Mouse (Mus musculus) T-helper 2 cell (primary cell): Measurements from ENCODE around the gene Bloc1s2.

Experiments
- in situ Hi-C: fragments of 300-600 bp; cut with MboI, MseI; formaldehyde crosslinking; loops from one replicate; pipeline ENCODE4 v1.15.1; 2025; ENCODE audit warnings: high pct_unique_total_duplicates

Bloc1s2 gene

DNA sequence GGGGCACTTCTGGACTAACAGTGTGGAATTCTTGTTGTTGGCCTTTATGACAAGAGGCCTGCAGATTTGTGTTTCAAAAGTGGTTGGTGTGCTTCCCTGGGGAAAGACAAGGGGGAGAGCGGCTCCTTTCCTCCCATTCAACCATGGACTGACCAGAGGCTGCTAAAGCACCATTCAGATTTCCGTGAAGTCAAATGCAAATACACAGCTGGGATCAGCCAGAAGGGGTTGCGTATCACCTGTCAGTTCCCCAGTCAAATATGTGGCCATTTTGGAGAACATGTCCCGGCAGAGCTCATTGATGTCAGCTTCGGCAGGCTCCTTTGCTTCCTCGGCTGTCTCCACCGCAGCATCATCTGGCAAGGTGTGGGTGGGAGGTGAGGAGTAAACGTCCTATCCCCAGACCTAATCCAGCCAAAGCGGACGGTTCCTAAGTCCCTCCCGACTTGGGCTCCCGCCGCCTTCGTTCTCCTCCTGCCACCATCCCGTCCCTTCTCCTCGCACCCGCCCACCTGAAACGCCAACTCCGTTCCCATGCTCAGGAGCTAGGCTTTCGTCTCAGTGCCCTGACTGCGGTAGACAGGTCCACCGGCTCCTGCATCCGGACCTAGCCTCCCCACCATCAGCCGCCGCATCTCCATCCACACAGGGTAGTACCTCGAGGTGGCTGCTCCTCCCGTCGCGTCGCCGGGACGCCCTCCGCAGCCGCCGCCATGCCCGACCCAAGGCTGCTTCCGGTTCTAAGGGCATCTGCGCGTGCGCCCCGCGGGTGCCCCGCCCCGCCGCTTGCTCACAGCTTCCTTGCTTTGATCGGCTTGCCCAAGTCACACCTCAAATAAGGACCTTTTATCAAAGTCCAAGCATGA is at the start of gene Bloc1s2:
Bloc1s2 (minus strand) TSS at position 745 of the 866 bp plus-strand sequence.
- in situ Hi-C loops: no loop called here

DNA sequence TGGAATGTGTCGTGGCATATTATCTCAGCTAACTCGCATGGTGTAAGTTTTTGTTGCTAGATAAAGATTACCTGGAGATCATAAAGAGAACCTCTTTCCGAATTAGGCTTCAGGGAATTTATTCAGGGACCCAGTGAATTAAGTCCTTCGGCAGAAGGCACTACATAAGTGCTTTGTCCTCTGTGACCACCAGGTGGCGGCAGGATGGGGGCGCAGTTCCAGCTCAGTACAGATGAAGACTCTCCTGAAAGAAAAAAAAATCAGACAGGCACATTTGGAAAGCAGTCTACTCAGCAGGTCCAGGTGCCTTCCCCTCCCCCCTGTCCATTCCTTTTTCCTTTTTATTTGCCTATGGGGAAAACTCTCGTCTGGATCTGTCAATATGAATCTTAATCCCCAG is 48.9 kb upstream of the Bloc1s2 start:
- in situ Hi-C loops: loop anchor here (5.0 to 25.0 kb wide), 2 partner anchors 102 to 717 kb away; no protein-coding TSS in a partner anchor

- in situ Hi-C loops: loop anchor here (5.0 to 25.0 kb wide), 2 partner anchors 33 to 718 kb away; no protein-coding TSS in a partner anchor
Measured at GRCm38 (mm10) chr19:44193906-44194305, 47.7 kb upstream of the Bloc1s2 start.

GRCm38 (mm10) chr19:44192342-44192741 is 46.1 kb upstream of the Bloc1s2 start, which contains the start of gene Pkd2l1:
Gene Pkd2l1 (minus strand): TSS chr19:44192442.
- in situ Hi-C loops: loop anchor here (5.0 to 25.0 kb wide), 2 partner anchors 35 to 720 kb away; no protein-coding TSS in a partner anchor

DNA sequence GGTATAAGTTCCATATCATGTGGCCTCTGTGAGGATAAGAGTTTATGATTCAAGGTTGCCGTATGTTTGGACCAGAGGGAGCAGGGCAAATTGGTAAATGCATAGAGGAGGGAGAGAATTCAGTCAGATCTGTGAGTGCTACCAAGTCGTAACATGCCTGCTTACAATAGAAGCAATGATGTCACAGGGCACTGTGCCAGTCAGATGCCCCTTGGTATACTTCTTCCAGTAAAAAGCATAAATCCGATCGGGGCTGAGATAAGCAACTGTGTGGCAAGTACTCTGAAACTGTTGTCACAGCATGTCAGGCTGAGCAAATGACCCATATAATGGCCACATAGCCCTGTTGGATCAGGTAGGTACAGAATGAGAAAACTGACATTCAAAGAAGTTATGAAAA is 42.8 kb upstream of the Bloc1s2 start:
- in situ Hi-C loops: loop anchor here (25.0 kb wide), 1 partner anchor 723 kb away; no protein-coding TSS in a partner anchor

DNA sequence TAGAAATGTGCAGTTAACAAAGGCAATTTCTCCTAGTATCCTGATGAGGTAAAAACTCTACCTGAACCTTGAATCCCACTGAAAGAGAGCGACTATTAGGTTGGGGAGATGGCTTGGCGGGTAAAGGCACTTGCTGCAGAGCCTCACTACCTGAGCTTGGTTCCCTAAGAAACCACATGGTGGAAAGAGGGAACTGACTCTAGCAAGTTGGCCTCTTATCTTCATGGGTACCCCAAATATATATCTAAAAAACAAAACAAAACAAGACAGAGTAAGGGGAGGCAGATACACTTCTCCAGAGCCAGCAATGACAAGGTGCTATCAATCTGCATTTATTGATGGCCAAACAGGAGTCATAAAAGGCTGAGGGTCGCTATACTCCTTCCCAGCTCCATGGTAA is 37.7 kb upstream of the Bloc1s2 start:
- in situ Hi-C loops: loop anchor here (25.0 kb wide), 1 partner anchor 728 kb away; no protein-coding TSS in a partner anchor

DNA sequence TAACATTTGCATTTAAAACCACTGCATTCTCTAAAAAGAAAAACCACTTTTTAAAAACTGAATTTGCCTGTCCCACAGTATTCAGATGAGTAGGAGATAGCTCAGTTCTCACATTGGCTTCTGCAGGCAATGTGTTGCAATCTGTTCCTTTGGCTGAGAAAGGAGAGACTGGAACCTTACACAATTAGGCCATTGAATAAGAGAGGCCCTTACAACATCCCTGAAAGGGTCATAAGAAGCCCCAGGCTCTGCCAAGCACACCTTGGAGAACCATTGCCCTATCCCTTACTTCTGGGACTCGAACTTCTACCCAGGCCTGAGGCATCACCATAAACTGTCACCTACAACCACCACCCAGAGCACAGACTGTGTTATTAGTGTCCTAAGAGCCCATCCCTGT is 34.3 kb upstream of the Bloc1s2 start:
- in situ Hi-C loops: loop anchor here (25.0 kb wide), 1 partner anchor 732 kb away; no protein-coding TSS in a partner anchor

DNA sequence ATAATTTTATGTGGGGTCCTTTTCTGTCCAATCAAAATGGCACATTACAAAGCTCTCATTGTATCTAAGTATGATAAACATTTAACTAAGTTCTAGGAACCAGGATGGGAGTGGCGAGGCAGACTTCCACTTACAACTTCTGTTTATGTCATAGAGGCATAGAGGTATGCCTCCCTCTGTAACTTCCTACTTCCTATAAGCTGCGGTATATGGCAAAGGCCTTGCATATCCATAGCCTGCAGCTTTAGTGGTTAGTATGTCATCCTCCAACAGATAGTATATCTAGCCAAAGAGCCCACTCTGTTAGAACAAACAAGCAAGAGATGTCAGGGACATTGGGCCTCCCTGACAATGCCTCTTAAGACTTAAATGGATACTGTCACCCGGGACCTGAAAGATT is 30.5 kb upstream of the Bloc1s2 start:
- in situ Hi-C loops: loop anchor here (25.0 kb wide), 1 partner anchor 736 kb away; no protein-coding TSS in a partner anchor

DNA sequence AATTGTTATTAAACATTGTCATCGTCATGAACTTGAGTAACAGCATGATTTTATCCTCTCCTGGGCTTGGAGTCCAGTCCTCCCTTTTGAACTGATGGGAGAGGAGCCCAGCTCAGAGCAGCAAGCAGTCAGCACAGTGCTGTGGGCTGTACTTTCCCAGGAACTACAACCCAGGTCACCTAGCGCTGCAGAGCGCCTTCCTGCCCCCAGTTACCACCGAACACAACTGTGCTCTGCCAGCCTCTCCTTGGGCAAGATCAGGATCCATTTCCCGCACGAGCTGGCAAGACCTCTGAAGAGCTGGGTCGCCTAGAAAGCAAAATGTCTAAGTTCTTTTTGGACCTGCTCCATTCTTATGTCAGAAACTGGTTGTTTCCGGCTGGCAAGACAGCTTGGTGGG is 28.6 kb upstream of the Bloc1s2 start:
- in situ Hi-C loops: loop anchor here (25.0 kb wide), 1 partner anchor 737 kb away; no protein-coding TSS in a partner anchor

GRCm38 (mm10) chr19:44161515-44161914 is 15.3 kb upstream of the Bloc1s2 start:
- in situ Hi-C loops: no loop called here

DNA sequence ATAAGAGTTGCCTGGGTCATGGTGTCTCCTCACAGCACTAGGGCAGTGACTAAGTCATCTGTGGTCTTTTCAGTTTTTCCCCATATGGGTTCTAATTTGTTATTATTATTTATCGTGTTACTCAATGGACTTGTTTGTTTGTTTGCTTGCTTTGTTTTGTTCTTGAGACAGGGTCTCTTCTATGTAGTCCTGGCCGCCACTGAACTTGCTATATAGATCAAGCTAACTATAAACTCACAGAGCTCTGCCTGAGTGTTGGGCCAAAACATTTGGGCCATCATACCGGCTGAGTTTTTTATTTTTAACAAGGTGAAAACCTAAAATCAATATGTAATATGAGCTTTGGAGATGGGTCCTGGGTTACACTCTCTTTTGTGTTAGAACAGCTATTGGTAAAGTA is 13.1 kb upstream of the Bloc1s2 start:
- in situ Hi-C loops: no loop called here

GRCm38 (mm10) chr19:44157005-44157404 is 10.8 kb upstream of the Bloc1s2 start:
- in situ Hi-C loops: no loop called here

GRCm38 (mm10) chr19:44153781-44154180 is 7.5 kb upstream of the Bloc1s2 start:
- in situ Hi-C loops: no loop called here

- in situ Hi-C loops: no loop called here
Measured at GRCm38 (mm10) chr19:44148991-44149390, 2.7 kb upstream of the Bloc1s2 start.

DNA sequence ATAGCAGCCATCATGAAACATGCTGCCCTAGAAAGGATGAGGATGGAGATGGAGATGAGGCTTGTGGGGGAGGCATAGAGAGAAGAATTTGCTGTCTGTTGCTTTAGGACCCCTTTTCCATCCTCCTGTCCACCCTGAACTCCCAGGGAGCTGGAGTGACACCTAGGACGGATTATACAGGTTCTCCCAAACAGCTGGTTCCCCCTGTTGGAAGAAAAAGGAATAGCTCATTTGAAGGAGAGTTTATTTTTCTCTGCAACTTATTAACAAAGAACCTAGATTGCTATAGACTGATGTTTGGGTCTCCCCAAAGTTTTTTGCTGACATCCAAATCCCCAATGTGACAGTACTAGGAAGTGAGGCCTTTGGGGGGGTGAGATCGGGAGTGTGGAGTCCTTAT is 2.1 kb upstream of the Bloc1s2 start:
- in situ Hi-C loops: no loop called here

GRCm38 (mm10) chr19:44146951-44147350 is 705 bp upstream of the Bloc1s2 start:
- in situ Hi-C loops: no loop called here

DNA sequence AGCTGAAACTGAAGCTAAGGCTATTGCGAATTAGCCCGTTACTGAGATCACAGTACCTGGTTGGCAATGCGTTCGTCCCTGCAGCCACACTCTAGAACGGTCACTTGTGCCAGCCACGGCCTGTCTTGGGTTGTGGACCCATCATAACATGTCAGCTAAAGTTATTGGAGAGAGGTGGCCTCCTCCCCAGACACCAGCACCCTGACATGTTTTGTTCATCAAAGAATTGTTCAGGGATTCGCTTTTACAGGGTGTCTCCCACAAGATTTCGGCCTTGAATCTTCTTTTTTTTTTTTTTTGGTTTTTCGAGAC is 278 bp upstream of the Bloc1s2 start:
- in situ Hi-C loops: no loop called here

DNA sequence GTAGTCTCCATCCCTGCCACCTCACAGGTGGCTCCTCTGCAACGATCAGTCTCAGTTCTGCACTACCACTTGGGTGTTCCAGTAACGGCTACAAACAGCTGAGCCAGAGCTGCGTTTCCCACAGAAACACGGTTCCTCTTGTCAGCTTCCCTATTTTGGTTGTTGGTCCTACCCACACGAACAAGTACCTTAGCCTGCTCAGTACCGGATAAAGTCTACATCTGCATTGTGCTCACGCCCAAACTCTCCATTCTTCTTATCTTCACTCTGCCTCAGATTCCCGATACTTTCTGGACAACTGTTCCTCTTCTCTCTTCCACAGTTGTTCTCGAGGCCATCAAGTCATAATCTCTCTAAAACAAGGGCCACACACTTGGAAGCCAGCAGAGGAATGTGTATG is 1.9 kb downstream of the Bloc1s2 start:
- in situ Hi-C loops: no loop called here

DNA sequence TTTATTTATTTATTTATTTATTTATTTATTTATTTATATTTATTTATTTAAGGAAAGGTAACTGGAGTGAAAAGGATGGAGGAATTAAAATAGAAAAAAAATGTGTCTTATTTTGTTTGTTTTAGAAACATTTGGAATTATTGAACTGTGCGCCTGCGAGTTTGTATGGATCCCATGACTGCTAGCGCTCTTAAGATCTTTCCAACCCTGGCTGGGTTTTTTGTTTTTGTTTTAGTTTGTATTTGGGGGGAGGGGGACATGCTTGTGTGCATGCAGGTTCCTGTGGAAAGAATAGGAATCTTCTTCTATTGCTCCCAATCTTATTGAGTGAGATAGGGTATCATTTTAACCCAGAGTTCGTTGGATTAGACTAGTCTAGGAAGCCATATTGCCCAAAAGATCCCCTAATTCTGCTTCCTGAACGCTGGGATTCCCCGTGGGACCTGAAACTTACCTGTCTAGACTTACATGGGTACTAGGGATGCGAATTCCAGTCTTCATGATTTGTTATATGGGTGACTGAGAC is 10.2 kb downstream of the Bloc1s2 start:
- in situ Hi-C loops: no loop called here

GRCm38 (mm10) chr19:44135072-44135959 is 10.9 kb downstream of the Bloc1s2 start, which contains the start of gene Cwf19l1:
Gene Cwf19l1 (minus strand): TSS chr19:44135876.
- in situ Hi-C loops: no loop called here

GRCm38 (mm10) chr19:44132917-44133316 is 13.3 kb downstream of the Bloc1s2 start:
- in situ Hi-C loops: no loop called here

- in situ Hi-C loops: no loop called here
Measured at GRCm38 (mm10) chr19:44128560-44128959, 17.7 kb downstream of the Bloc1s2 start.
